Mouse (Mus musculus) kidney, adult 2 months (tissue): ENCODE results near the gene Plekhb1. TPM values are rescaled to one million over a fixed set of nuclear protein-coding genes. Genes with fewer than 3 reads are reported as not detected.

Experiments
- DNase-seq: peaks from one replicate; pipeline ENCODE4 v3.0.0; 2021
- H3K27ac ChIP-seq: fragments of 200-500 bp; 2 replicates; pipeline ENCODE4 v1.5.1; 2012; ENCODE audit warnings: low read depth, low read length, control low read depth, inconsistent platforms; ENCODE audit not compliant: insufficient read depth
- H3K27me3 ChIP-seq: fragments of 200-500 bp; replicated peaks from 2 replicates; pipeline ENCODE4 v1.6.1; 2012; ENCODE audit warnings: mild to moderate bottlenecking, moderate library complexity, low read length, inconsistent platforms; ENCODE audit not compliant: control insufficient read depth, insufficient read depth
- H3K36me3 ChIP-seq: fragments of 200-500 bp; 2 replicates; pipeline ENCODE4 v1.6.1; 2012; ENCODE audit warnings: mild to moderate bottlenecking, moderate library complexity, low read length, inconsistent platforms; ENCODE audit not compliant: control insufficient read depth, insufficient read depth
- H3K4me1 ChIP-seq: fragments of 200-500 bp; 2 replicates; pipeline ENCODE4 v1.6.1; 2011; ENCODE audit warnings: low read length; ENCODE audit not compliant: control insufficient read depth, insufficient read depth
- H3K4me3 ChIP-seq: fragments of 200-500 bp; 2 replicates; pipeline ENCODE4 v1.5.1; 2011; ENCODE audit warnings: mild to moderate bottlenecking, low read depth, low read length, control low read depth; ENCODE audit not compliant: insufficient read depth
- CTCF ChIP-seq: fragments of 200-500 bp; conservative IDR thresholded peaks from 2 replicates; pipeline ENCODE4 v1.5.1; 2011; ENCODE audit warnings: low read depth, mild to moderate bottlenecking, control low read depth, low read length, moderate library complexity, mixed read lengths; ENCODE audit not compliant: insufficient read depth, insufficient read length
- POLR2A ChIP-seq: fragments of 200-500 bp; IDR thresholded peaks from one replicate; pipeline ENCODE4 v1.6.1; 2011; ENCODE audit warnings: low read depth, low read length, control low read depth
- WGBS: fragments of 180-500 bp; shearing (Covaris S2); methylation state at CpG from one replicate; pipeline ENCODE4 v1.1.7; 2018; 5-methylcytosine and 5-hydroxymethylcytosine counted together
- polyA plus RNA-seq: library from polyadenylated mRNA; depleted of rRNA; stranded (reverse); fragments of >200 nt; gene quantifications from 2 replicates; pipeline ENCODE4 v1.2.3, GENCODE M21; 2012

Plekhb1 gene
- polyA plus RNA-seq, 1 experiment, result 37.3 TPM

- Histone ChIP-seq H3K4me3 (no peak overlapping the region), H3K36me3 (peaks cover 3% of the 10 kb centered on the region; the same call in 1 of the 2 replicates), H3K27ac (no peak overlapping the region), H3K27me3 (no peaks in the 10 kb centered on the region), H3K4me1 (no peaks in the 10 kb centered on the region)
- 26% methylated on average over 3 of the region's 3 CpGs for WGBS
- peak; percentile 61 for TF ChIP-seq CTCF
- no peak for TF ChIP-seq POLR2A
- peak; percentile 58 for DNase-seq
Observed at GRCm38 (mm10) chr7:100645147-100645546, 17.1 kb downstream of the Plekhb1 start.

GRCm38 (mm10) chr7:100642413-100642812, 19.8 kb downstream of the Plekhb1 start:
- Histone ChIP-seq H3K27ac (no peak overlapping the region), H3K27me3 (no peaks in the 10 kb centered on the region), H3K4me1 (no peaks in the 10 kb centered on the region), H3K36me3 (peaks cover 6% of the 10 kb centered on the region), H3K4me3 (no peak overlapping the region)
- TF ChIP-seq POLR2A (no peak), CTCF (no peak)
- 84% methylated on average over 4 of the region's 4 CpGs for WGBS
- DNase-seq, result no peak

GRCm38 (mm10) chr7:100637657-100638056, 24.6 kb downstream of the Plekhb1 start:
- DNase-seq, result peak; percentile 41
- Histone ChIP-seq H3K4me1 (no peaks in the 10 kb centered on the region), H3K27me3 (no peaks in the 10 kb centered on the region), H3K27ac (no peak overlapping the region), H3K4me3 (no peak overlapping the region), H3K36me3 (peaks cover 6% of the 10 kb centered on the region)
- WGBS, result 0% methylated on average over 1 of the region's 1 CpGs
- peak; percentile 56 for TF ChIP-seq CTCF
- no peak for TF ChIP-seq POLR2A

- Histone ChIP-seq H3K36me3 (no peaks in the 10 kb centered on the region), H3K4me3 (no peak overlapping the region), H3K27ac (peak overlapping the region; percentile 66; the same call in 1 of the 2 replicates), H3K4me1 (peaks cover 4% of the 10 kb centered on the region; the same call in 1 of the 2 replicates), H3K27me3 (no peaks in the 10 kb centered on the region)
- 33% methylated on average over 3 of the region's 3 CpGs for WGBS
- TF ChIP-seq CTCF (no peak), POLR2A (no peak)
- peak; percentile 94 for DNase-seq
Observed at GRCm38 (mm10) chr7:100624538-100624937, 37.7 kb downstream of the Plekhb1 start.

- H3K36me3 ChIP-seq, result no peaks in the 10 kb centered on the region
- H3K27me3 ChIP-seq, result no peaks in the 10 kb centered on the region
- TF ChIP-seq POLR2A (no peak), CTCF (0 out of 2 replicates have a peak, but pooled peaks have one; percentile 19)
- 74% methylated on average over 2 of the region's 2 CpGs for WGBS
- no peak overlapping the region for H3K27ac ChIP-seq
- no peak overlapping the region for H3K4me3 ChIP-seq
- peaks cover 6% of the 10 kb centered on the region; the same call in 1 of the 2 replicates for H3K4me1 ChIP-seq
- DNase-seq, result no peak
Observed at GRCm38 (mm10) chr7:100622277-100622676, 39.9 kb downstream of the Plekhb1 start.

- H3K36me3 ChIP-seq, result no peaks in the 10 kb centered on the region
- DNase-seq, result no peak
- H3K27me3 ChIP-seq, result no peaks in the 10 kb centered on the region
- WGBS, result 90% methylated on average over 4 of the region's 4 CpGs
- TF ChIP-seq POLR2A (no peak), CTCF (no peak)
- no peak overlapping the region for H3K27ac ChIP-seq
- H3K4me3 ChIP-seq, result no peak overlapping the region
- H3K4me1 ChIP-seq, result peaks cover 10% of the 10 kb centered on the region; the same call in 1 of the 2 replicates
Observed at GRCm38 (mm10) chr7:100616121-100616857, 45.9 kb downstream of the Plekhb1 start.

- Histone ChIP-seq H3K4me1 (peaks cover 10% of the 10 kb centered on the region; the same call in 1 of the 2 replicates), H3K36me3 (no peaks in the 10 kb centered on the region), H3K27me3 (no peaks in the 10 kb centered on the region), H3K4me3 (peak overlapping the region; percentile 95; the same call in 1 of the 2 replicates), H3K27ac (no peak overlapping the region)
- no peak for DNase-seq
- TF ChIP-seq CTCF (no peak), POLR2A (no peak)
- 7% methylated on average over 4 of the region's 4 CpGs for WGBS
Observed at GRCm38 (mm10) chr7:100608910-100609309, 53.3 kb downstream of the Plekhb1 start.
